Mouse (Mus musculus) G1E (cell line): ENCODE results near the gene Klhl3. TPM values are rescaled to one million over a fixed set of nuclear protein-coding genes. Genes with fewer than 3 reads are reported as not detected.

Experiments
- ATAC-seq: 2 replicates; pipeline ENCODE4 v1.8.0; 2016; ENCODE audit warnings: mild to moderate bottlenecking; ENCODE audit not compliant: insufficient number of reproducible peaks, poor library complexity, low FRiP score, severe bottlenecking; ENCODE audit errors: extremely low read depth
- DNase-seq: peaks from one replicate; pipeline ENCODE4 v3.0.0; 2012; ENCODE audit warnings: low spot score
- H3K27me3 ChIP-seq: 2 replicates; pipeline ENCODE4 v1.6.1; 2012; ENCODE audit warnings: mild to moderate bottlenecking, low read length, inconsistent platforms; ENCODE audit not compliant: insufficient read depth
- H3K36me3 ChIP-seq: replicated peaks from 2 replicates; pipeline ENCODE3; 2012; ENCODE audit warnings: mild to moderate bottlenecking, inconsistent platforms
- H3K4me1 ChIP-seq: 2 replicates; pipeline ENCODE4 v1.6.1; 2012; ENCODE audit warnings: low read depth, low read length, inconsistent platforms, mixed read lengths; ENCODE audit not compliant: insufficient read depth
- H3K4me3 ChIP-seq: 2 replicates; pipeline ENCODE4 v1.5.1; 2012; ENCODE audit warnings: low read depth, mild to moderate bottlenecking, inconsistent platforms, low read length, moderate library complexity, mixed read lengths
- H3K9me3 ChIP-seq: replicated peaks from 2 replicates; pipeline ENCODE4 v1.6.1; 2012; ENCODE audit warnings: inconsistent platforms
- CTCF ChIP-seq: IDR thresholded peaks from 2 replicates; pipeline ENCODE4 v1.5.1; 2012; ENCODE audit warnings: low read depth, low read length, inconsistent platforms, mixed read lengths
- GATA1 ChIP-seq: IDR thresholded peaks from 2 replicates; pipeline ENCODE4 v1.6.1; 2012; ENCODE audit warnings: borderline replicate concordance, low read length, inconsistent platforms, mixed read lengths
- GATA2 ChIP-seq: IDR thresholded peaks from 2 replicates; pipeline ENCODE4 v1.6.1; 2012; ENCODE audit warnings: low read depth, low read length, inconsistent platforms, borderline replicate concordance
- POLR2AphosphoS5 ChIP-seq: IDR thresholded peaks from 2 replicates; pipeline ENCODE4 v1.6.1; 2012; ENCODE audit warnings: low read depth, low read length, inconsistent platforms; ENCODE audit not compliant: insufficient replicate concordance
- TAL1 ChIP-seq: conservative IDR thresholded peaks from 2 replicates; pipeline ENCODE4 v1.6.1; 2012; ENCODE audit warnings: low read depth, low read length, inconsistent platforms, mixed read lengths
- polyA plus RNA-seq: library from polyadenylated mRNA; stranded (reverse); fragments of >175 nt; gene quantifications from 2 replicates; pipeline ENCODE4 v1.2.3, GENCODE M21; 2012
- total RNA-seq, 2 experiments: library from RNA; stranded (forward) in 1 of 2; stranded (reverse) in 1 of 2; fragments of 200-1000 nt in 1 of 2; fragments of >200 nt in 1 of 2; fragmentation: Nextera tagmentation in 1 of 2; gene quantifications; 2 replicates each; pipeline ENCODE4 v1.2.3; 2014 to 2017

The Klhl3 gene
- total and polyA plus RNA-seq, 3 experiments = 0.05 TPM; not detected in 2

GRCm38 (mm10) chr13:58131692-58132091, 18.3 kb upstream of the Klhl3 start:
- DNase-seq (no peak), ATAC-seq (no peak)
- Histone ChIP-seq H3K4me3 (no peak overlapping the region), H3K9me3 (peaks cover 16% of the 10 kb centered on the region), H3K36me3 (peaks cover 9% of the 10 kb centered on the region), H3K4me1 (peaks cover 18% of the 10 kb centered on the region), H3K27me3 (peaks cover 5% of the 10 kb centered on the region)
- TF ChIP-seq GATA2 (no peak), CTCF (no peak), TAL1 (no peak), POLR2AphosphoS5 (no peak), GATA1 (no peak)

GRCm38 (mm10) chr13:58129687-58130246, 16.4 kb upstream of the Klhl3 start:
- ATAC-seq = no peak

GRCm38 (mm10) chr13:58128768-58129671, 15.6 kb upstream of the Klhl3 start:
- TF ChIP-seq GATA1 (no peak), POLR2AphosphoS5 (no peak), CTCF (no peak), GATA2 (no peak), TAL1 (no peak)
- H3K36me3 ChIP-seq = peaks cover 24% of the 10 kb centered on the region
- peak; percentile 99 for DNase-seq
- H3K27me3 ChIP-seq = peaks cover 3% of the 10 kb centered on the region; the same call in 1 of the 2 replicates
- peaks cover 34% of the 10 kb centered on the region for H3K4me1 ChIP-seq
- peak; percentile 69 for ATAC-seq
- H3K9me3 ChIP-seq = no peaks in the 10 kb centered on the region
- peak overlapping the region; percentile 98 for H3K4me3 ChIP-seq

More at GRCm38 (mm10) chr13:58129687-58130246, 16.4 kb upstream of the Klhl3 start:
- Histone ChIP-seq H3K9me3 (peaks cover 5% of the 10 kb centered on the region), H3K4me1 (peaks cover 27% of the 10 kb centered on the region), H3K4me3 (peak overlapping the region; percentile 98), H3K36me3 (peaks cover 18% of the 10 kb centered on the region), H3K27me3 (peaks cover 3% of the 10 kb centered on the region; the same call in 1 of the 2 replicates)
- TF ChIP-seq GATA2 (no peak), CTCF (no peak), GATA1 (no peak), TAL1 (no peak), POLR2AphosphoS5 (no peak)
- peak; percentile 45 for DNase-seq

GRCm38 (mm10) chr13:58128396-58128767, 15.0 kb upstream of the Klhl3 start, which contains the start of gene Hnrnpa0:
Hnrnpa0 (minus strand) TSS chr13:58128556.
- no peak for TF ChIP-seq GATA2
- TF ChIP-seq CTCF = no peak
- TF ChIP-seq GATA1 = no peak
- TF ChIP-seq POLR2AphosphoS5 = no peak
- TF ChIP-seq TAL1 = no peak
- ATAC-seq (peak; percentile 54), DNase-seq (peak; percentile 90)
- peaks cover 26% of the 10 kb centered on the region for H3K36me3 ChIP-seq
- no peaks in the 10 kb centered on the region for H3K9me3 ChIP-seq
- no peaks in the 10 kb centered on the region for H3K27me3 ChIP-seq
- peaks cover 36% of the 10 kb centered on the region for H3K4me1 ChIP-seq
- peak within 1 kb of the TSS; percentile 98 for H3K4me3 ChIP-seq

- H3K9me3 ChIP-seq = no peaks in the 10 kb centered on the region
- peaks cover 36% of the 10 kb centered on the region for H3K4me1 ChIP-seq
- H3K4me3 ChIP-seq = peak overlapping the region; percentile 98
- DNase-seq = peak; percentile 28
- TF ChIP-seq POLR2AphosphoS5 (no peak), GATA1 (no peak), TAL1 (no peak), CTCF (no peak), GATA2 (no peak)
- H3K36me3 ChIP-seq = peaks cover 26% of the 10 kb centered on the region
- ATAC-seq = no peak
- no peaks in the 10 kb centered on the region for H3K27me3 ChIP-seq
Measured at GRCm38 (mm10) chr13:58127766-58128361, 14.5 kb upstream of the Klhl3 start.
